Mouse (Mus musculus) forebrain, embryonic 11.5 days (tissue): ENCODE results near the gene Klhl6. TPM values are rescaled to one million over a fixed set of nuclear protein-coding genes. Genes with fewer than 3 reads are reported as not detected.

ENCODE experiments used
- ATAC-seq: fragments of 200-750 bp; cut with Nextera tagmentation; replicated peaks from 2 replicates; pipeline ENCODE4 v1.8.0; 2017; ENCODE audit warnings: moderate TSS enrichment; ENCODE audit not compliant: low FRiP score
- DNase-seq: peaks from one replicate; pipeline ENCODE4 v3.0.0-alpha.2; 2017; ENCODE audit warnings: low spot score
- H3K27ac ChIP-seq: fragments of 300-500 bp; sonication (generic); 2 replicates; pipeline ENCODE4 v1.5.1; 2014; ENCODE audit warnings: low read depth, low read length
- H3K27me3 ChIP-seq: fragments of 300-500 bp; sonication (generic); 2 replicates; pipeline ENCODE4 v1.6.1; 2014; ENCODE audit warnings: mild to moderate bottlenecking, low read length, mixed read lengths; ENCODE audit not compliant: control insufficient read depth, insufficient read depth
- H3K36me3 ChIP-seq: fragments of 300-500 bp; sonication (generic); 2 replicates; pipeline ENCODE4 v1.6.1; 2014; ENCODE audit warnings: mild to moderate bottlenecking, low read length, moderate library complexity, mixed read lengths; ENCODE audit not compliant: control insufficient read depth, insufficient read depth
- H3K4me1 ChIP-seq: fragments of 300-500 bp; sonication (generic); replicated peaks from 2 replicates; pipeline ENCODE4 v1.6.1; 2014; ENCODE audit warnings: low read length, mixed read lengths; ENCODE audit not compliant: control insufficient read depth, insufficient read depth
- H3K4me2 ChIP-seq: fragments of 300-500 bp; sonication (generic); 2 replicates; pipeline ENCODE4 v1.6.1; 2014; ENCODE audit warnings: low read depth, mild to moderate bottlenecking, low read length, moderate library complexity, mixed read lengths; ENCODE audit not compliant: severe bottlenecking
- H3K4me3 ChIP-seq: fragments of 300-500 bp; sonication (generic); 2 replicates; pipeline ENCODE4 v1.5.1; 2014; ENCODE audit warnings: low read depth, low read length
- H3K9ac ChIP-seq: fragments of 300-500 bp; sonication (generic); 2 replicates; pipeline ENCODE4 v1.6.1; 2014; ENCODE audit warnings: low read length
- H3K9me3 ChIP-seq: fragments of 300-500 bp; sonication (generic); 2 replicates; pipeline ENCODE4 v1.6.1; 2016; ENCODE audit warnings: low read length, mixed read lengths; ENCODE audit not compliant: control insufficient read depth
- WGBS: fragments of 180-500 bp; shearing (Covaris S2); extraction: QIAGEN DNeasy Blood & Tissue Kit; methylation state at CpG from one replicate; pipeline ENCODE4 v1.1.7; 2014; 5-methylcytosine and 5-hydroxymethylcytosine counted together
- polyA plus RNA-seq: library from polyadenylated mRNA; unstranded; fragments of >200 nt; fragmentation: Nextera tagmentation; extraction: Ambion mirVana; gene quantifications from 2 replicates; pipeline ENCODE4 v1.2.1, GENCODE M21; 2014

Gene Klhl6
- polyA plus RNA-seq, 1 experiment from 2014 or later, result 7.1 TPM

GRCm38 (mm10) chr16:19966437-19966836, 16.4 kb downstream of the Klhl6 start:
- no peak for DNase-seq
- WGBS, result 75% methylated on average over 1 of the region's 1 CpGs
- Histone ChIP-seq H3K9me3 (no peaks in the 10 kb centered on the region), H3K4me3 (no peak overlapping the region), H3K9ac (no peak overlapping the region), H3K4me2 (no peak overlapping the region), H3K4me1 (no peaks in the 10 kb centered on the region), H3K27ac (no peak overlapping the region), H3K27me3 (no peaks in the 10 kb centered on the region), H3K36me3 (no peaks in the 10 kb centered on the region)
- ATAC-seq, result no peak

GRCm38 (mm10) chr16:19962951-19963350, 19.9 kb downstream of the Klhl6 start:
- H3K27ac ChIP-seq, result no peak overlapping the region
- no peaks in the 10 kb centered on the region for H3K36me3 ChIP-seq
- H3K4me1 ChIP-seq, result 0 out of 2 replicates have a peak, but pooled peaks cover 3% of the 10 kb centered on the region
- H3K27me3 ChIP-seq, result no peaks in the 10 kb centered on the region
- DNase-seq (no peak), ATAC-seq (no peak)
- H3K9me3 ChIP-seq, result no peaks in the 10 kb centered on the region
- no peak overlapping the region for H3K9ac ChIP-seq
- 86% methylated on average over 3 of the region's 3 CpGs for WGBS
- H3K4me3 ChIP-seq, result no peak overlapping the region
- no peak overlapping the region for H3K4me2 ChIP-seq

- no peaks in the 10 kb centered on the region for H3K27me3 ChIP-seq
- no peaks in the 10 kb centered on the region for H3K9me3 ChIP-seq
- H3K4me2 ChIP-seq, result no peak overlapping the region
- DNase-seq, result no peak
- H3K36me3 ChIP-seq, result no peaks in the 10 kb centered on the region
- 0 out of 2 replicates have a peak, but pooled peaks cover 3% of the 10 kb centered on the region for H3K4me1 ChIP-seq
- H3K27ac ChIP-seq, result no peak overlapping the region
- no peak for ATAC-seq
- 90% methylated on average over 2 of the region's 2 CpGs for WGBS
- no peak overlapping the region for H3K4me3 ChIP-seq
- H3K9ac ChIP-seq, result no peak overlapping the region
These were observed 21.8 kb downstream of the Klhl6 start for GRCm38 (mm10) chr16:19961070-19961469.

- Histone ChIP-seq H3K4me2 (no peak overlapping the region), H3K36me3 (no peaks in the 10 kb centered on the region), H3K27me3 (no peaks in the 10 kb centered on the region), H3K4me1 (0 out of 2 replicates have a peak, but pooled peaks cover 3% of the 10 kb centered on the region), H3K9me3 (no peaks in the 10 kb centered on the region), H3K4me3 (no peak overlapping the region), H3K9ac (no peak overlapping the region), H3K27ac (no peak overlapping the region)
- WGBS, result 57% methylated on average over 4 of the region's 4 CpGs
- DNase-seq (no peak), ATAC-seq (no peak)
These were observed 22.3 kb downstream of the Klhl6 start for GRCm38 (mm10) chr16:19960407-19961058.

GRCm38 (mm10) chr16:19957051-19957450, 25.8 kb downstream of the Klhl6 start:
- H3K4me2 ChIP-seq, result no peak overlapping the region
- WGBS, result 88% methylated on average over 5 of the region's 5 CpGs
- H3K9me3 ChIP-seq, result no peaks in the 10 kb centered on the region
- no peak overlapping the region for H3K9ac ChIP-seq
- no peaks in the 10 kb centered on the region for H3K27me3 ChIP-seq
- H3K4me3 ChIP-seq, result no peak overlapping the region
- ATAC-seq (no peak), DNase-seq (no peak)
- no peaks in the 10 kb centered on the region for H3K36me3 ChIP-seq
- 0 out of 2 replicates have a peak, but pooled peaks cover 3% of the 10 kb centered on the region for H3K4me1 ChIP-seq
- no peak overlapping the region for H3K27ac ChIP-seq

DNA sequence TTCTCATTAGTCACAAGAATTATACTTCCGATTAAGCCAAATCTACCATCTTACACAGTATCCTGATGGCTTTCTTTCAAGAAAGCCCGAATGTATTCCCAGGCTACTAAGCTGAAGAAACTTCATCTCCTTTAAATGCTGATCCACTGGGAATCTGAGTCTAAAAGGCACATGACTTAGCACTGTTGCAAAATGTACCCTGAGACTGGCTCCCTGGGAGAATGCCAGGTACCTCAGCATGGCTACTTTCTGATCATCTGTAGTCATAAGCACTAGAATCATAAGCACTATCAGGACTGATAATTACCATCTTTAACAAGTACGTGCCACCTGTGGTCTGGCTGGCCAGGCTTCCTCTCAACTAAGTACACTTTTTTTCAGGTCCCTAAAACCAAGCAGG, 35.5 kb downstream of the Klhl6 start:
- no peak for ATAC-seq
- 85% methylated on average over 3 of the region's 3 CpGs for WGBS
- Histone ChIP-seq H3K9me3 (no peaks in the 10 kb centered on the region), H3K27me3 (no peaks in the 10 kb centered on the region), H3K4me3 (no peak overlapping the region), H3K9ac (no peak overlapping the region), H3K4me1 (no peaks in the 10 kb centered on the region), H3K36me3 (no peaks in the 10 kb centered on the region), H3K27ac (no peak overlapping the region), H3K4me2 (no peak overlapping the region)
- DNase-seq, result no peak

- no peak for ATAC-seq
- Histone ChIP-seq H3K9me3 (no peaks in the 10 kb centered on the region), H3K4me2 (no peak overlapping the region), H3K4me1 (no peaks in the 10 kb centered on the region), H3K36me3 (no peaks in the 10 kb centered on the region), H3K27ac (no peak overlapping the region), H3K27me3 (no peaks in the 10 kb centered on the region), H3K4me3 (no peak overlapping the region), H3K9ac (no peak overlapping the region)
- DNase-seq, result no peak
- 89% methylated on average over 11 of the region's 11 CpGs for WGBS
These were observed 36.1 kb downstream of the Klhl6 start for GRCm38 (mm10) chr16:19946578-19947298.

GRCm38 (mm10) chr16:19920823-19921222, 62.0 kb downstream of the Klhl6 start:
- Histone ChIP-seq H3K27me3 (no peaks in the 10 kb centered on the region), H3K36me3 (no peaks in the 10 kb centered on the region), H3K4me1 (no peaks in the 10 kb centered on the region), H3K4me3 (no peak overlapping the region), H3K9me3 (no peaks in the 10 kb centered on the region), H3K4me2 (no peak overlapping the region), H3K9ac (no peak overlapping the region), H3K27ac (no peak overlapping the region)
- no peak for DNase-seq
- no peak for ATAC-seq

DNA sequence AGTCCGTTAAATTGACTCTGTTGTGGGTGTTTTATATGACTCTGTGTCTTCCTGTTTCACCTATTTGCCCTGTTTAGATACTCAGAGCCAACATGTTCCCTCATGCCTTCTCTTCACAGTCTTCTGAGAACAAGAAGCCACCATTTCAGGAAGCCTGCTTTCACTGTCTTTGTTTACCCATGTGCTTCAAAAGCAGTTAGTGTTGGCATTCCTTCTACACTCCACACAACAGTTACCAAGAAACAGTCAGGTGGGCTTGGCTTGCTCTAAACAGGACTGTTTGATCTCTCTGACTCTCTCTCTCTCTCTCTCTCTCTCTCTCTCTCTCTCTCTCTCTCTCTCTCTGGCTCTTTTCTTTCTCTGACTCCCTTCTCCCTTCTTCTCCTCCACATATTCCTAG, 64.6 kb downstream of the Klhl6 start:
- ATAC-seq, result no peak
- H3K27ac ChIP-seq, result no peak overlapping the region
- H3K27me3 ChIP-seq, result no peaks in the 10 kb centered on the region
- H3K9ac ChIP-seq, result no peak overlapping the region
- WGBS, result 91% methylated on average over 1 of the region's 1 CpGs
- no peak for DNase-seq
- no peak overlapping the region for H3K4me3 ChIP-seq
- no peaks in the 10 kb centered on the region for H3K9me3 ChIP-seq
- no peaks in the 10 kb centered on the region for H3K36me3 ChIP-seq
- H3K4me1 ChIP-seq, result no peaks in the 10 kb centered on the region
- H3K4me2 ChIP-seq, result no peak overlapping the region
